Mouse (Mus musculus) thymus, postnatal 25 days (tissue): Measurements from ENCODE around the gene Ftl1.
"Not testable (repeated sequence)": the region's sequence is repeated elsewhere in the genome, so short reads cannot be mapped to it uniquely, and the experiment has no call there.

Source experiments
- DNase-seq: peaks from one replicate; pipeline ENCODE4 v3.0.0; 2022

Ftl1 gene

DNA sequence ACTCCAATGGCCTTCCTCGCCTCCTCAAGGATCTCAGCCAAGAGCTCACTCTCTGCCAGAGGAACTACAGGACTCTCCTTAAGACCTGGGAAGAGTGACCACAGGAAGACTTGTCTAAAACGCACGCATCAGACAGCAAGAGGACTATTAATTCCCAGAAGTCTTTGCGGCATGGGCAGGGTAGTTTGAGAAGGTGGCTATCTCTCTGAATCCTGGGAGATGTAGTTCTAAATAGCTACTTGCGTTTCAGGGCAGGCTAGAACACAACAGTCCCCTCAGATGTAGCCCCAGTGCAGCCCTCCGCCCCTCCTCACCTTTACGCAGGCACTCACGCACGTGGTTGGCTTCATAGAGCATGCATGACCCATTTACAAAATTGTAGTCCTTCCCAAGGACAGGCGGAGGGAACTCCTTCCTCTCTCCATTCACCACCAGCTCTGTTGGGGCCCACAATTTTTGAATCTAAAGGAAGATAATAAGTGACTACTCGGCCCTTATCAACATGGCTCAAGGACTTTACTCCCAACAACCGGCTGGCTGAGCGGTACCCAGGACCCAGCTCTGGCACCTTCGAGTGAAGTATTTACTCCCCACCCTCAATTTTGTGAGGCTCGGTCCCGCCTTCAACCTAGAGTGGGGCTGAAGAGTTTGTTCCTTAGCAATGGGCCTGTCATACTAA lies 15.7 kb upstream of the Ftl1 start:
- no peak for DNase-seq

DNA sequence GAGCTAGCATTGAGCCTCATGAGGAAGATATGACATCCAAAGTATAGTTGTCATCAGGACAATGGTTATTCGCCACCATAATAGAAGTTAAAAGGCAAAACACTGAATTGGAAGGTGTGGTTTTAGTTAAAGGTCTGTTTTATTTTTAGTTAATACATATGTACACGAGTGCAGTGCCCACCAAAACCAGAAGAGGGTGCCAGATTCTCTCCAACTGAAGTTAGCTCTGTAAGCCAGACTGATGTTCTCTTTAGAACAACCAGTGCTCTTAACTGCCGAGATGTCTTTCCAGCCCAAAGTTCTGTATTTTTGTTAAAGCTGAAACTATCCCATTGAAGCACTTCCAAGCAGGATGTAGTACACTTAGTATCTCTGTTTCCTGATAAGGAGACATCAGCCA lies 11.2 kb upstream of the Ftl1 start:
- peak; percentile 72 for DNase-seq

DNA sequence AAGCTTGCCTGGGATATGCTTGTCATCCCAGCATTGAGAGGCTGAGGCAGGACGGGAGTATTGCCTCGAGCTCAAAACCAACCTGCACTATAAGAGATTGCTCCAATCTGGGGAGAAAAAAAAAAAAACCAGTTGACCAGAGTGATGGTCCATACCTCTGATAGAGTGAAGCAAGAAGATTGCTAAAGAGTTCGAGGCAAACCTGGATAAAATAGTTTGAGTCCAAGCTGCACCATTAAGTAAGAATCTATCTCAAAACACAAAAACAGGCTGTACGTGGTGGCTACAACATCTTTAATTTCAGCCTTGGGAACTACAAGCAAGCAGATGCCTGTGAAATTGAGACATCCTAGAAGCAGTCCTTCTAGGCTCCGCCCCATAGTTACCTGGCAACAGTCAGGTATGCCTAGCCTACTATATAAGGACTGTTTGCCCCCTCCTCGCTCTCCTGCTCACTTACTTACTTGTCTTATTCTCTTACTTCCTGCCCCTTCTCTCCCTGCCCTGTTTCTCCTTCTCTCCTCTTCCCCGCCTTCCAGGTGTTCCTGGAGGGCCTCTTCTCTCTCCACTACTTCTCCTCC lies 7.5 kb upstream of the Ftl1 start:
- DNase-seq: no peak

DNA sequence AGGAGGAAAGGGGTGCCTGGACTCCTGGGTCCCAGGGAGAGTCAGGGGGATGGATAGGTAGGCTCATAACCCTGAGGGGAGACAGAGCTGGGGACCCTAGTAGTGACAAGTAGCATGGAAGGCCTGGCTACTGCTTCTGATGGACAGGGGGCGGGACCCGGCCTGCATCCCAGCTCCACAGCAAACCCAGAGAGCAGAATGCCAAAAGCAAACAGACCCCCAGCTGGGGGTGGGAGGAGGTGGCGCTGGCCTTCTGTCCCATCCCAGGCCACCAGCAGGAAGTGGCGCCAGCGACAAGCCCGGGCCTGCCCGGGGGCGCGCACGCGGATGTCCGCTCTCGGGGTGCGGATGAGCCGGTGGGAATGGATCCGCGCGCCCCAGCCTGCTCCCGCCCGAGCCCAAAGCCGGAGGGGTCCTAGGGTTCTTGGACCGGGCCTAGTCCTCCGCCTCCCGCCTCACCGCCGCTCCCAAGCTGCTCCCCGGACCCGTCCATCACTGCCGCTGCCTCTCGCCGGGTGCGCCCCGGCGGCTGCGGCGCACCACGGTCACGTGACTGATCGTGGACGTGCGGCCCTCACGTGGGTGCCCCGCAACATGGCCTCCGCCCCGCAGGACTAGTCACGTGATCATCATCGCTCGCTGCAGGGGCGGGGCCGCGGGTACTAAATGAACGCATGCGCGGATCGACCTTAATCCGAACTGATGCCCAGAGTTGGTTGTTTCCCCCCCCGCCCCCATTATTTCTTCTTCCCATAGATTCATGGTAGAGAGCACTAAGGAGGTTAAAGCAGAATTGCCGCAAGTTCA lies 6.8 kb upstream of the Ftl1 start, which contains the start of gene Bax:
Bax (minus strand) TSS at position 616 of the 807 bp plus-strand sequence.
- peak; percentile 88 for DNase-seq

DNA sequence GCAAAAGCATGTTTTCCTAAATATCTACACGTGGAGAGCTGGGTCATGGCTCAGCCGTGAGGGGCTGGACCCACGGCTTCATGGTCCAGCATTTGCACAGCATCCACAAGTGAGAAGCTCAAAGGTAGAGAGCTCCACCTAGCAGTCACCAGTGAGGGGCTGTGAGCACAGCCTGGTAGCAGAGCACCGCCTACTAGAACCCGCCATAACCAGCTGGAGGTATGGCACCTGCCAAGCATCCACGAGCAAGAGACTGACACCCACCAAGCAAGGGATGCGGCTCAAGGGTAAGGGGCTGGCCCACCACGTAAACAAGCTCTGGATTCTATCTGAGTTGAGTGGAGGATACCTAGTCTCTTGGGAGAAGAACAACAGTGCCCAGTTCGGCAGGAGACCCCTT lies 5.9 kb upstream of the Ftl1 start:
- peak; percentile 30 for DNase-seq

DNA sequence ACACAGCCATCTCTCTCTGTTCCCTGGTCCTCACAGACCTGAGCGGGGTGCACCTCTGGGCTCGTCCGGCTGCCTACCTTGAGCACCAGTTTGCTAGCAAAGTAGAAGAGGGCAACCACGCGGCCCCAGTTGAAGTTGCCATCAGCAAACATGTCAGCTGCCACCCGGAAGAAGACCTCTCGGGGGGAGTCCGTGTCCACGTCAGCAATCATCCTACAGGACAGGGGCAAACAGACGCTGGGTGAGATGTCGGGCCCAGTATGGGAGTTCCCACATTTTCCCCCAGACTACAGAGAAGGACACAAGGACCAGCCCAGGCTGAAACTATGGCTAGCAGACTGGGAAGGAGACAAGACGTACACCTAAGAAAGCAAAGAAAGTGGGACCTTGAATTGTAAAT lies 5.4 kb upstream of the Ftl1 start:
- DNase-seq: no peak

DNA sequence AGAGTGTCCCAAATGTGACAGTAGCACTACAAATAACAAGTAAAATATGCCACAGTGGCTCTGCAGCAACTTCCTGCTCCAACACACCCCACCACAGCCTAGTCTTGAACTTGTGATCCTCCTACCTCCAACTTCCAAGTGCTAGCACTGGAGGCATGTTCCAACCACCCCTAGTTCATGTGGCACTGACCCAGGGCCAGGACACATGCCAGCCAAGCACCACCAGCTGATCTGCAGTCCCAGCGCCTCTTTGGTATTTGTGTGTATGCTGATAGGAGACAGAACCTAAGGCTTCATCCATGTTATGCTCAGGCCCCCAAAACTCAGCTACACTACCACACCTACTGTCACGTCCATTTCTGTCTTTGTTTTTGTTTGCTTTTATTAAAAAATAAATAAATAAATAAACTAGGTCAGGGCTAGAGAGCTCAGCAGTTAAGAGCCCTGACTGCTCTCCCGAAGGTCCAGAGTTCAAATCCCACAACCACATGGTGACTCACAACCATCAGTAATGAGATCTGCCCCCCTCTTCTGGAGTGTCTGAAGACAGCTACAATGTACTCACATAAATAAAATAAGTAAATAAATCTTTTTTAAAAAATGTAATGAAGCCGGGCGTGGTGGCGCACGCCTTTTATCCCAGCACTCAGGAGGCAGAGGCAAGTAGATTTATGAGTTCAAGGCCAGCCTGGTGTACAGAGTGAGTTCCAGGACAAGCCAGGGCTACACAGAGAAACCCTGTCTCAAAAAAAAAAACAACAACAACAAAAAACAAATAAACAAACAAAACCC lies 4.5 kb upstream of the Ftl1 start:
- DNase-seq: no peak

DNA sequence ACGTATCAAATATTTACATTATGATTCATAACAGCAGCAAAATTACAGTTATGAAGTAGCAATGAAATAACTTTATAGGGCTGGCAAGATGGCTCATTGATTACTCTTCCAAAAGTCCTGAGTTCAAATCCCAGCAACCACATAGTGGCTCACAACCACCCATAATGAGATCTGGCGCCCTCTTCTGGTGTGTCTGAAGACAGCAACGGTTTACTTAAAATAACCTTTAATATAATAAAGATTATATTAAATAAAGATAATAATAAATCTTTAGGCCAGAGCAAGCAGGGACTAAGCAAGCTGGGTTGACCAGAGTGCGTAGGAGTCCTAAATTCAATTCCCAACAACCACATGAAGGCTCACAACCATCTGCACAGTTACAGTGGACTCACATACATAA lies 3.2 kb upstream of the Ftl1 start:
- not testable (repeated sequence) for DNase-seq

DNA sequence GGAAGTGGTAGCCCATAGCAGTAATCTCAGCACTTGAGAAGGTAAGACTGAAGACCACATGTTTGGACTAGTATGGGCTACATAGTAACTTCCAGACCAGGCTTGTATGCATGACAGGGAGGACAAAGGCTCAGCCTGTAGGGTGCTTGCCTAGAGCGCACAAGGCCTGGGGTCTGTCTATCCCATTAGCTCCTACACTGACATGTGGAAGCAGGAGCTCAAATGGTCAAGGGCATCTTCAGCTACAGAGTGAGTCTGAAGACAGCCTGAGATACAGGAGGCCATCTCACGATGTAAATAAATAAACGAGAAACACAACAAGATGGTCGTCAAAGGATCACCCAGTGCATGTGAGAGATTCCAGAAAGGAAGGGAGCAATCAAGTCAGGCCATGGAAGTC lies 2.6 kb upstream of the Ftl1 start:
- no peak for DNase-seq

DNA sequence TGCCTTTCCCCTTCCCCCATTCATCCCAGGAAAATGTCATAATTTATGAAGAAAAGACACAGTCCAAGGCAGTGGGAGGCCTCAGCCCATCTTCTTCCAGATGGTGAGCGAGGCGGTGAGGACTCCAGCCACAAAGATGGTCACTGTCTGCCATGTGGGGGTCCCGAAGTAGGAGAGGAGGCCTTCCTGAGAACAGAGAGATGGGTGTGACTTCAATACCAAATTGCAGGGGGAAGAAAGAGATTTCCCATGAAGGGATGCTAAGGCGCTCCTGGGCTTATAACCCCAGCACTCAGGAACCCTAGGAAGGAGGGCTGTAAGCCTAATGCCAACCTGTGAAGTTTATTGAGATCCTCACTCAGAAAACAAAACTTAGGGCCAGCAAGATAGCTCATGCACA lies 2.1 kb upstream of the Ftl1 start:
- no peak for DNase-seq

DNA sequence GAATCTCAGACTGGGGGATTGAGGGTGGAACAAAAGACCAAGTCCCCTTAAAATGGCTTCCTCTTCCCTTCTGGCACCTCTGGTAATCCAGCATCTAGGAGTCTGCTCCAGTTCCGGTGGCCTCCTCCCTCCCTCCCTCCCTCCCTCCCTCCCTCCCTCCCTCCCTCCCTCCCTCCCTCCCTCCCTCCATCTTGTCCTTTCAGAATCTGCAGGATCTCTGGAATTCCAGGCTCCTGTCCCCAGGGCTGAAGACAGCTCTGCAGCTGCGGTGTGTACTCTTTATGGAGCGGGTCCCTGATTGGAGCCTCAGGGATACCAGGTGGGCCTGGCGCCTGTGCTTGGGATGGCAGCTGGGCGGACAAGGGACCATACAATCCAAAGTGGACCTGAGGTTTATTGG lies 1.6 kb upstream of the Ftl1 start:
- no peak for DNase-seq

DNA sequence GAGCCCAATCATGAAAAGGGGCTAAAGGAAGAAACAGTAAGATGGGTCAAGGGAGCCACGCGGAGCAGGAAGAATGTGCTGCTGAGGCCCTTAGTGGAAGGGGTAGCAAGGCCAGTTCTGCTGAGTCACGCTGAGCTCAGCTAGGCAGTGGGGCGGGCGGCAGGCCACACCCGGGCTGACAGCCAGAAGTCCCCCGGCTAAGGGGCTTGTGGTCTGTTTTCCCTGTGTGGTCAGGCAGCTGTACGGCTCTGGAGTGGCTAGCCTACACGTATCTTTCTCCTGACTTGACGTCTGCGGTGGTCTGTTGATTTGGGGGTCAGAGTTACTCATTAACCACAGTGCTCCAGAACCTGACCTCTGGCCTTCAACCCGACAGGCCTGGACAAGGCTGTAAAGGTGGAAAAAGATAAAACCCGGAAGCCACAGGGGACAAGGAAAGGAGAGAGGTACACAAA lies 1.2 kb upstream of the Ftl1 start:
- DNase-seq: peak; percentile 26

DNA sequence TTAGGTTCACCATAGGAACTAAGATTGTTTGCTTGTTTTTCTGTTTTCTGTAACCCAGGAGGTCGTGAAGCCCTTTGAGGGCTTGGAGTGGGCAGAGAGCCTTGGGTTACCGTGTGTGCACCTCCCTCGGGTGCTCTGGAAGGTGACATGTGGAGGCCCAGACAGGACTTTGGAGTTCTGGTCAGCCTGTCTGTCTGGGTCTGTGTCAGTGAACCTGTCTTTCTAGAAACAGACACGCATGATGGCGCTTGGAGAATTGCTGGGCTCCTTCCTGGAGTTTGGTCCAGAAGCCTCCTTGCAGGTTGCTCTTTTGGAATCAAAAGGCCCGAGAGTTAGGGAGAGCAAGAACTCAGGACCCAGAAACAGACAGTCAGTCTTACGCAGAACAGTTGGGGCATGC lies 693 bp upstream of the Ftl1 start:
- no peak for DNase-seq

DNA sequence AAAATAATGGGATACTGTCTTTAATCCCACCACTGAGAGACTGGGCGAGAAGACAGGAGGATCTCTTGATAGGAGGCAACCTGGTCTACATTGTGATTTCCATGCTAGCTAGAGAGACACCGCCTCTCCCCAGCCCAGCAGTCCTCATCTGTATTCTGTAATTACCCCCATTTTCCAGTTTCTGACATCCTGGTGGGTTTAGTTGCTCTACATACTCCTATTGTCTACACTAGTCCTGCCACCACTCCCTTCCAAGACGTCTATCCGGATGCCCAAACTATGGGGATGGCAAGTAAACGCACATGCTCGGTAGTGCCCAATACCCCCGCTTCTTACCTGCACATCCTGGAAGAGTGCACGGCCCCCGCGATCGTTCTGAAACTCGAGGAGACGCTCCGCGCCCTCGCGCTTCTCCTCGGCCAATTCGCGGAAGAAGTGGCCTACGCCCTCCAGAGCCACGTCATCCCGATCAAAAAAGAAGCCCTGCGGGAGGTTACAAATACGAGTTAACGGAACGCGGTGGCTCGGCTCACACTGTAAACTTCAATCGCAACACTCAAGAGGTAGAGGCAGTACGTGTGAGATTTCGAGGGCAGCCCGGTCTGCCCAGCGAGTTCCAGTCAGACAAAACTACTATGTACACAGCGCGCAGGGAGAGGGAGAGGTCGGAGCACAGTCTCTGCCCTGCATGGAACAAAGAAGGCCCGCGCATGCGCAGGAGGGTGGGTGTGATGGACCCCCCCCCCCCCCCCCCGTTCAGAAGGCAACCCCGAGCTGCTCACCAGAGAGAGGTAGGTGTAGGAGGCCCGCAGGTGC lies 728 bp downstream of the Ftl1 start:
- DNase-seq: peak; percentile 87

DNA sequence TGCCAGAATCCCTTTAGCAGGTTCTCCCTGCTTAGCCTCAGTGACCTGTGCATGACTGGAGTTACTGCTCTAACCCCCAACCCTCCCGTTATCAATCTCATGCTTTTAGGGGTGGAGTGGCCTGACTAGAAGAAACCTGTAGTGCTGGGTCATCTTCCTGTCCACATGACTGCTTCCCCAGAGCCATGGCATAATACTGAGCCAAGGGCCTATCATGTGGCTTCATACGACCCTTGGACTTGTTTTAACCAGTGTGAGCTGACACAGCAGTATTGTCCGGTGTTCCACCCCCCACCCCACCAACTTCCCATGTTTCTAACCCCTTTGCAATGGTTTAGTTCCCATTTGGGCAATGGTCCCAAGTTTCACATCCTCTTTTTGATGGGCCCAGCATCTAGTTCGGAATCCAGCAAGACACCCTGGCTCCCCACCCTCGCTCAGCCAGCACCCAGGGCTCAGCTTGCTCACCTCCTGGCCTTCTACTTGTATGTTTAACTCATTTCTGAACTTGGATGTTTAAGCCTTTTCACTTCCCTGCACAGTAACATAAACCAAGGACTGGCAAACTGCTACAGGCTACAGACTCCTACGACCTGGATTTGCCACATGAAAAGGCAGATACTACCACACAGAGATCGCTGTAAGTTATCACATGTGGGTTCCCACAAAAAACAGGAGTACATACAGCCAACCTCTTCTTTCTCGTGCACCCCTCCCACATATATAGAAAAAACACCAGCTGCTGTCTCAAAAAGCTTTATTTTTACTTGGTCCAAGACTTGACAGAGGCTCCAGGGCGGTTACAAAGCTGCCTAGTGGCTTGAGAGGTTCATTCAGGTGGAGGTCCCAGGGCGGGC lies 2.3 kb downstream of the Ftl1 start:
- DNase-seq: no peak

DNA sequence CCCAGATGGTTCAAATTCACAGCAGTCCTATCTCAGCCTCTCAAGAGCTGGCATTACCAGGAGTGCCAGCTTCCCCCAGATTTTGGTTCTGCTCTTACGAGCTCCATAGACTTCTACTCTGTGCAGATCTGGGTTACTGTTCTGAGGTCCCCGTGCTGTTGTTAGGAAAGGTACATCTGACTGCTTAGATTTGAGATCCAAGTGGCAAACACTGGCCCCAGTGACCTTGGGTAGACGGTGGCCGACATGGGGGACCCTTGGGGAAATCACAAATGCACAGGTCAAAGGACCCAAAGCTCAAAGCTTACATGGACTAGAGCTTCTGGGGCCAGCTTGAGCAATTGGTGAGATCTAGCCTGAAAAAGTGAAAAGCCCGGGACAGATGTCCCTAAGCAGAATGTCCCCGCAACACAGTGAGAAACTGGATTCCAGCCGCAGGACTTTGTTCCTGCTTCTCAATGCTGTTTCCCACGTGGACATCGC lies 2.9 kb downstream of the Ftl1 start:
- DNase-seq: no peak

DNA sequence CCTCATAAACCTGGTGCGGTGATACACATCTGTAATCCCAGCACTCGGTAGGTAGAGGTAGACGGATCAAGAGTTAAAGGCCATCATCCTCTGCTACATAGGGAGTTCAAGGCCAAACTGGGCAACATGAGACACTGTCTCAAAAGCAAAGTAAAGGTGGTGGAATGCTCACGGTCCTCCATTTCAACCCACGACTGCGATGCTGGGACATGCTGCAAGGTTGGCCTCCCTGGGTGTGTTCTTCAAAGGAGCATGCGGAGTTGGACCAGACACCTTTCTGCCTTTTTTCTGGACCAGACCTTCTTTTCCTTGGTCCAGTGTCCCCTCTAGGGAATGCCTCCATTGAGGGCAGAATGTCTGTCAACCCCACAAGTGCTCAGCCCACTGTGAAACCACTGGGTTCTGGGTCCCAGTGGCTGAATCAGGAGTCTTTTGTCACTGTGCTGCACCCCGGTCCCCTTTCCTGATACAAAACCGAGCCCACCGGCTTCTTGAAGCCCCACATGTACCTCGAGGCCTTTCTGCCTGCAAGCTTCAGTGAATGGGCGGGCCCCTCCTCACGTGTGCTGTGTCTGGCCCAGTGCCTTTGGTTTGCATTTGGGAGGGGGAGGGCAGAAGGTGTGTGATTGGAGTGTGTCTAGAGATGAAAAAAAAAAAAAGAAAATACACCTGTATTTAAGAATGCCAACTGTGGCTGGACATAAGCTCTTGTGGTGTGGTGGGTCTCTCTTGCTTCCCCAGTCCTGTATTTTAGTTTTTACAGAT lies 3.6 kb downstream of the Ftl1 start:
- DNase-seq: no peak

DNA sequence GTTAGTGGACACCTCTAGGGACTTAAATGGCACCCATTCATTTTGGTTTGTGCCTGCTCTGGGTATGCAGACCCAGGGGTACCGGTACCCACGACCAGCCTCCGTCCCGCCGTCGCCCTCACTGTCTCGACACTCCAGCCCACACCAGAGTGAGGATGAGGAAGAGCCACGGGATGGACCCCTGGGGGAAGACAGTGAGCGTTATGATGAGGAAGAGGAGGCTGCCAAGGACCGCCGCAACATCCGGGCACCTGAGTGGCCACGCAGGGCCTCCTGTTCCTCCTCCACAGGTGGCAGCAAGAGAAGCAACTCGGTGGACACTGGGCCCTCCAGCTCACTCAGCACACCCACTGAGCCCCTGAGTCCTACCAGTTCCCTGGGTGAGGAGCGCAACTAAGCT lies 4.7 kb downstream of the Ftl1 start:
- no peak for DNase-seq

DNA sequence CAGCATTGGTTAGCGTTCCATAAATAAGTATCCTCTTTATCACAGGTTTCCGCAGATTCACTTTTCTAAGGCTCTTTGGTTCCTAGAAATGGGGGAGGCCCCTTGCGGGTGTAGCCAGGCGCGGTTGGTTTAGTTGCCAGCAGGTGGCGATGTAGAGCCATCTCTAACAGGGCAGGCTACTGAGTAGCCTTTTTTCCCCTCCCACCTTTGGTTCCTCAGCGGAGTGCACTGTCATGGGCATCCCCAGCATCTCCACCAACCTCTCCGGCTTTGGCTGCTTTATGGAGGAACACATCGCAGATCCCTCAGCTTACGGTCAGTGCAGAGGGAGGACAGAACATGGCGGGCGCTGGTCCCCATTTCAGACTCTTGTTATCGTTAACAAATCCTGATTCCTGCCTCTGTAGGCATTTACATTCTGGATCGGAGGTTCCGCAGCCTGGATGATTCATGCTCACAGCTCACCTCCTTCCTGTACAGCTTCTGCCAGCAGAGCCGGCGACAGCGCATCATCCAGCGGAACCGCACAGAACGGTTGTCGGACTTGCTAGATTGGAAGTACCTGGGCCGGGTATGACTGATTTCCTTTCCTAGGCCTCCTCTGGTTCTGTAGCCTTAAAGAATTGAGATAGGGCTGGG lies 8.2 kb downstream of the Ftl1 start:
- peak; percentile 85 for DNase-seq

DNA sequence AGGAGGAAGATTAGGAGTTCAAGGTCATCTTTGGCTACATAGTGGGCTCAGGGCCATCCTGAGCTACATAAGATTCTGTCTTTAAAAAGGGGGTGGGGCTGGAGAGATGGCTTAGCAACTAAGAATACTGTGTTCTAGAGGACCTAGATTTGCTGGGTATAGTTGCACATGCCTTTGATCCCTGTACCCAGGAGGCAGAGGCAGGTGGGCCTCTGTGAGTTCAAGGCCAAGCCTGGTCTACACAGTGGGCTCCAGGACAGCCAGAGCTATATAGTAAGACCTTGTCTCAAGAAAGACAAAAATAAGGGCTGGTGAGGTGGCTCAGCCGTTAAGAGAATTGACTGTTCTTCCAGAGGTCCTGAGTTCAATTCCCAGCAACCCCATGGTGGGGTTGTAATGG lies 9.7 kb downstream of the Ftl1 start:
- no peak for DNase-seq
